Mouse (Mus musculus): ENCODE data around the gene Mmp15.

DNA sequence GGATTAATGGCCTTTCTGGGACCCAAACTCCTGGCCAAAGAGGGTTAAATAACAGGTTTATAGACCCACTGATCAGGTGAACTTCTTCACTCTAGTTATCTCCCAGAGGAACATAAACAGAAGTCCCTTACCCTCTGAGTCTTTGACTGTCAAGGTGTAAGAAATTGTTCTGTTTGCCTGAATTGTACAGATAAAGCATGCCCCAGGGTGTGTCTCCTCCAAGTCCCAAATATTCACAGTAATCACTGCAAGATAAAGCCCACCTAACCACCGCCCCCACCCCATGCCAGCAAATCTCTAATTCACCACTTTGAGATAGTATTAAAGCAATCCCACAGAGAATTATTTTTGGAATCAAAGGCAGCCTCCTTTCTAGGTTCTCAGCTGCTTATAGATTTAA, 21.7 kb upstream of the Mmp15 start:
- TF ChIP-seq CTCF (IDR thresholded peaks at IDR 0.05; ENCODE audit: borderline replicate concordance, extremely low read depth, insufficient read depth, insufficient read length) = no peak
- TF ChIP-seq POLR2A (IDR thresholded peaks at IDR 0.05; ENCODE audit: borderline replicate concordance, extremely low read depth, insufficient read depth, insufficient read length, poor library complexity, severe bottlenecking) = no peak

All from brain, embryonic 14.5 days (tissue).